Comparison of ENCODE assay signal across 8 mouse cellular contexts in the genomic region with DNA sequence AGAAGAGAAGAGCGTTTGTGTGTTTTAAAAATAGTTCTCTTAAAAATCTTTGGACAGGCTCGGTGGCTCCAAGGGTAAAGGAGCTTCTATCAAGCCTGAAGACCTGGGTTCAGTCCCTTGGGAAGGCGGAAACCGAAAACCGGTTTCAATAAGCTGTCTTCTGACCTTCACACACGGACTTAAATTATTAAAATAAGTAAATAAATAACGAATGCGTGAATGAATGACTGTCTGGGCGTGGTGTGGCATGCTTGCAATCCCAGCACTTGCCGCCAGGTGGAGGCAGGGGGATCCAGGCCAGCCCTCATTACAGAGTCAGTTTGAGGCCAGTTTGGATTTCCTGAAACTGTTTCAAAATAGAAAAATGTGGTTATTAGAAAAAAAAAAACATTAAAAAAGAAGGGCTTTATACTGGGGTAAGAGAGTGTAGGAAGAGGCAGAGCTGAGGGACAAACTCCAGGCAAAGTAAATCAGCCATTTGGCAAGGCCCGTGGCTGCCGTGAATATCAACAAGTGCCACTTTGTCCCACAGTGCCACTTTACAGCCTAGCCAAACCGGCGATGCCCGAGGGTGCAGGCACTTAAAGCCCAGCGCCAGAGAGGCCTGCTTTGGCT. TPM values are rescaled to one million over a fixed set of nuclear protein-coding genes. Genes with fewer than 3 reads are reported as not detected.
DNase-seq lines count a peak whose midpoint lies in the region; ATAC-seq and TF ChIP-seq lines count a peak whose summit lies in the region.

No protein-coding gene starts in this region.

- H3K27me3 ChIP-seq in heart, embryonic 14.5 days (ENCODE audit: control insufficient read depth, insufficient read depth, low read length), result no peaks in the 10 kb centered on the region
- H3K27me3 ChIP-seq in liver, embryonic 13.5 days, result 0 out of 2 replicates have a peak, but pooled peaks cover 3% of the 10 kb centered on the region
- H3K27me3 ChIP-seq in testis, adult 2 months (ENCODE audit: control insufficient read depth, insufficient read depth, low read length), result no peaks in the 10 kb centered on the region

- H3K9me3 ChIP-seq in heart, embryonic 14.5 days (ENCODE audit: control insufficient read depth, low read length), result no peaks in the 10 kb centered on the region
- H3K9me3 ChIP-seq in liver, embryonic 13.5 days (replicated peaks), result no peaks in the 10 kb centered on the region

- no peak; the same call in 1 of the 2 replicates for TF ChIP-seq POLR2A in testis, adult 2 months (IDR thresholded peaks at IDR 0.05; ENCODE audit: control insufficient read depth, low read depth, low read length)

- 2% methylated on average over 16 of the region's 16 CpGs for WGBS in heart, embryonic 14.5 days
- 3% methylated on average over 16 of the region's 16 CpGs for WGBS in liver, embryonic 13.5 days (ENCODE audit: insufficient replicate concordance)

- H3K4me3 ChIP-seq in heart, embryonic 14.5 days (ENCODE audit: control insufficient read depth in 1 of 2, insufficient read depth in 1 of 2, low read depth in 1 of 2, low read length in 2 of 2), result peak overlapping the region; percentile 48 to 50
- peak overlapping the region; percentile 62 for H3K4me3 ChIP-seq in liver, embryonic 13.5 days (replicated peaks)
- H3K4me3 ChIP-seq in testis, adult 2 months (ENCODE audit: control insufficient read depth, low read depth, low read length), result peak overlapping the region; percentile 77

- peak overlapping the region; percentile 81 to 90 for H3K27ac ChIP-seq in heart, embryonic 14.5 days (replicated peaks in 1 of 2; ENCODE audit: control insufficient read depth in 1 of 2, insufficient read depth in 1 of 2, low read depth in 2 of 2, low read length in 2 of 2)
- peak overlapping the region; percentile 75 for H3K27ac ChIP-seq in liver, embryonic 13.5 days
- H3K27ac ChIP-seq in testis, adult 2 months (ENCODE audit: control insufficient read depth, insufficient read depth, low read depth, low read length), result peak overlapping the region; percentile 36; the same call in 1 of the 2 replicates

- H3K4me2 ChIP-seq in heart, embryonic 14.5 days (ENCODE audit: low read length), result peak overlapping the region; percentile 94
- H3K4me2 ChIP-seq in liver, embryonic 13.5 days, result peak overlapping the region; percentile 87

- no peaks in the 10 kb centered on the region for H3K36me3 ChIP-seq in heart, embryonic 14.5 days (ENCODE audit: control insufficient read depth, insufficient read depth, low read length)
- H3K36me3 ChIP-seq in liver, embryonic 13.5 days, result no peaks in the 10 kb centered on the region
- no peaks in the 10 kb centered on the region for H3K36me3 ChIP-seq in testis, adult 2 months (ENCODE audit: control insufficient read depth, insufficient read depth, low read length)

- peak; percentile 79 for ATAC-seq in CD4-positive, CD25-positive, alpha-beta regulatory T cell, adult 4 months
- peak; percentile 12; the same call in 1 of the 2 replicates for ATAC-seq in heart, embryonic 14.5 days (ENCODE audit: insufficient number of reproducible peaks, insufficient read depth, low FRiP score, low read depth)
- ATAC-seq in liver, embryonic 13.5 days (ENCODE audit: low read depth), result peak; percentile 57

- H3K9ac ChIP-seq in heart, embryonic 14.5 days (ENCODE audit: low read length), result peak overlapping the region; percentile 75
- H3K9ac ChIP-seq in liver, embryonic 13.5 days, result peak overlapping the region; percentile 65

- H3K4me1 ChIP-seq in heart, embryonic 14.5 days (ENCODE audit: control insufficient read depth in 2 of 2, insufficient read depth in 2 of 2, low read length in 2 of 2), result peaks cover 2 to 18% of the 10 kb centered on the region in 2 experiments
- H3K4me1 ChIP-seq in liver, embryonic 13.5 days (replicated peaks), result peaks cover 20% of the 10 kb centered on the region
- peaks cover 17% of the 10 kb centered on the region for H3K4me1 ChIP-seq in testis, adult 2 months (ENCODE audit: control insufficient read depth, insufficient read depth, low read length)

- TF ChIP-seq CTCF in testis, adult 2 months (IDR thresholded peaks at IDR 0.05; ENCODE audit: control insufficient read depth, insufficient read depth, insufficient replicate concordance, low read depth, low read length), result peak; percentile 92; the same call in 1 of the 2 replicates

- peak; percentile 64 for DNase-seq in c-Kit-negative CD71-positive TER-119-positive erythroid progenitor cells, embryonic 14.5 days (ENCODE audit: low read depth, low spot score)
- DNase-seq in fibroblast of lung, adult 2 months (ENCODE audit: low read depth), result peak; percentile 73
- peak; percentile 92 for DNase-seq in kidney, postnatal 10 days
- DNase-seq in liver, embryonic 13.5 days, result peak; percentile 74
- peak; percentile 71 to 82 for DNase-seq in natural killer cell, adult 2 months (ENCODE audit: low spot score in 2 of 2)

RNA-seq across cellular contexts. Expression of gene Eef1a1, which starts 38.9 kb away (rescaled TPM):
- polyA plus RNA-seq in CD4-positive, CD25-positive, alpha-beta regulatory T cell, adult 4 months (2017; shearing (Covaris generic)), result over 10,000 TPM; 10,256 to 11,102 TPM
- 3,749 and 4,011 TPM in 2 replicates for polyA plus RNA-seq in heart, embryonic 14.5 days (2014; fragmentation: Nextera tagmentation; extraction: Ambion mirVana)
- polyA plus RNA-seq in liver, embryonic 13.5 days (2015; fragmentation: Nextera tagmentation; extraction: Ambion mirVana), result 2,607 and 2,711 TPM in 2 replicates
- polyA plus RNA-seq in testis, adult 2 months (2012; rRNA removed), result 2,003 and 2,102 TPM in 2 replicates

RNA-seq across cellular contexts. Expression of gene Slc17a5, which starts 60.0 kb away (rescaled TPM):
- 10 to 100 TPM; 11.0 to 11.8 TPM for polyA plus RNA-seq in CD4-positive, CD25-positive, alpha-beta regulatory T cell, adult 4 months (2017; shearing (Covaris generic))
- 8.7 and 10.3 TPM in 2 replicates for polyA plus RNA-seq in heart, embryonic 14.5 days (2014; fragmentation: Nextera tagmentation; extraction: Ambion mirVana)
- 4.5 and 5.6 TPM in 2 replicates for polyA plus RNA-seq in liver, embryonic 13.5 days (2015; fragmentation: Nextera tagmentation; extraction: Ambion mirVana)
- 1.9 and 2.2 TPM in 2 replicates for polyA plus RNA-seq in testis, adult 2 months (2012; rRNA removed)

Comparison
In these comparisons a context has a peak if more than half of its experiments do, and no peak if none do; other contexts are left out.
1. Peak in every context shown above with its lines: DNase-seq, ATAC-seq, H3K4me3 ChIP-seq and H3K27ac ChIP-seq.
2. ATAC-seq: peak in every context shown above with its lines; median percentile 79 in CD4-positive, CD25-positive, alpha-beta regulatory T cell, adult 4 months; 57 in liver, embryonic 13.5 days; 12 in heart, embryonic 14.5 days.